Mouse (Mus musculus): Measurements from ENCODE around the gene 1700067K01Rik.

The 1700067K01Rik gene

GRCm38 (mm10) chr8:84012499-84013165 lies 11.3 kb downstream of the 1700067K01Rik start:
- DNase-seq = peak; percentile 33

GRCm38 (mm10) chr8:84015833-84016232 lies 14.5 kb downstream of the 1700067K01Rik start:
- no peak for DNase-seq

- DNase-seq = no peak
Observed at GRCm38 (mm10) chr8:84019738-84020137, 18.4 kb downstream of the 1700067K01Rik start.

GRCm38 (mm10) chr8:84021096-84021495 lies 19.8 kb downstream of the 1700067K01Rik start, which contains the start of gene Palm3:
Gene Palm3, plus strand, starts transcription at chr8:84021471.
- DNase-seq = no peak

- no peak for DNase-seq
Observed at GRCm38 (mm10) chr8:84021569-84021968, 20.3 kb downstream of the 1700067K01Rik start.

- DNase-seq = no peak
Observed at GRCm38 (mm10) chr8:84023085-84023484, 21.8 kb downstream of the 1700067K01Rik start.

- DNase-seq = no peak
Observed at GRCm38 (mm10) chr8:84023631-84024030, 22.3 kb downstream of the 1700067K01Rik start.

GRCm38 (mm10) chr8:84024171-84024570 lies 22.9 kb downstream of the 1700067K01Rik start:
- DNase-seq = peak; percentile 90

GRCm38 (mm10) chr8:84025863-84026262 lies 24.6 kb downstream of the 1700067K01Rik start:
- DNase-seq = peak; percentile 90

- peak; percentile 32 for DNase-seq
Observed at GRCm38 (mm10) chr8:84027449-84027848, 26.1 kb downstream of the 1700067K01Rik start.

GRCm38 (mm10) chr8:84029272-84029671 lies 28.0 kb downstream of the 1700067K01Rik start:
- DNase-seq = no peak

- DNase-seq = no peak
Observed at GRCm38 (mm10) chr8:84032777-84033176, 31.5 kb downstream of the 1700067K01Rik start.

- DNase-seq = no peak
Observed at GRCm38 (mm10) chr8:84038015-84038414, 36.7 kb downstream of the 1700067K01Rik start.

GRCm38 (mm10) chr8:84039050-84039449 lies 37.7 kb downstream of the 1700067K01Rik start:
- peak; percentile 86 for DNase-seq

- peak; percentile 80 for DNase-seq
Observed at GRCm38 (mm10) chr8:84042066-84042947, 41.0 kb downstream of the 1700067K01Rik start, which contains the start of gene Il27ra. Gene Il27ra, minus strand, starts transcription at chr8:84042589.

GRCm38 (mm10) chr8:84042948-84043342 lies 41.6 kb downstream of the 1700067K01Rik start:
- DNase-seq = peak; percentile 44

- no peak for DNase-seq
Observed at GRCm38 (mm10) chr8:84044103-84044502, 42.8 kb downstream of the 1700067K01Rik start.

GRCm38 (mm10) chr8:84044900-84045299 lies 43.6 kb downstream of the 1700067K01Rik start, which contains the start of gene Rln3:
Gene Rln3, minus strand, starts transcription at chr8:84045000.
- no peak for DNase-seq

GRCm38 (mm10) chr8:84046505-84046904 lies 45.2 kb downstream of the 1700067K01Rik start:
- DNase-seq = no peak

- DNase-seq = no peak
Observed at GRCm38 (mm10) chr8:84048171-84048570, 46.9 kb downstream of the 1700067K01Rik start.

- DNase-seq = no peak
Observed at GRCm38 (mm10) chr8:84052746-84053145, 51.4 kb downstream of the 1700067K01Rik start.

GRCm38 (mm10) chr8:84053229-84053628 lies 51.9 kb downstream of the 1700067K01Rik start:
- no peak for DNase-seq
